Mouse (Mus musculus): ENCODE measurements around the gene Vars2.

Vars2 gene

DNA sequence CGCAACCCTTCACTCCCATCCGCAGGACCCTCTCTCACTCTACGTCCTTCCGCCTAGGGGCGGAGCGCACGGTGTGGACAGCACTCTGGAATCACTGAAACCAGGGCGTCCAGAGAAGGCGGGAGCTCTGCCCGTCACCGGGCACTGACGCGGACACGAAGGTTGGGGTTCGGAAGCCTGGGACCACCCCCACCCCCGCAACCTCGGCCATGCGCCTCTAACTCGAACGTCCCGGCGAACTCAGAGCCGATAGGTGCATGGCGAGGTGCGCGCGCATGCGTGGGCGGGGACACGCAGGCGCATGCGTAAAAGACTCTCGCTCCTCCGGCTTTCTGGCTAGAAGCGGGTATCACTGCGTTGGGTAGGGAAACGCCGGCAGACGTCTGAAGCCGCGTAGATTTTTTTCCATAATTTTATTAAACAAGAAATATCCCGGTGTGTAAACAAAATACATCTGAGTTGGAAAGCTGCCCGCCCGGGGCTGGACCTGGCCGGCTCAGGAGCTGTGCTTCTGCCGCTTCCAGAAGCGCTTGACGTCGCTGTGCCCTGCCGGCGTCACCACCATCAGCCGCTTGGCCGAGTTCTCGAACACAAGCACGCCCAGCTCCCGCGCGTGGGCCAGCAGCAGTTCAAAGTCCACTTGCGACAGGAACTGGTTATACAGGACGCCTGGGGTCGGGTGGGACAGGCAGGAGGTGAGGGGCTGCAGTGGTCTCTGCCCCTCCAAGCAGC is at the start of gene Vars2:
Gene Vars2 (minus strand): TSS at position 259 of the 732 bp plus-strand sequence.
- peak; percentile 92 for DNase-seq (ENCODE audit: low spot score)

DNA sequence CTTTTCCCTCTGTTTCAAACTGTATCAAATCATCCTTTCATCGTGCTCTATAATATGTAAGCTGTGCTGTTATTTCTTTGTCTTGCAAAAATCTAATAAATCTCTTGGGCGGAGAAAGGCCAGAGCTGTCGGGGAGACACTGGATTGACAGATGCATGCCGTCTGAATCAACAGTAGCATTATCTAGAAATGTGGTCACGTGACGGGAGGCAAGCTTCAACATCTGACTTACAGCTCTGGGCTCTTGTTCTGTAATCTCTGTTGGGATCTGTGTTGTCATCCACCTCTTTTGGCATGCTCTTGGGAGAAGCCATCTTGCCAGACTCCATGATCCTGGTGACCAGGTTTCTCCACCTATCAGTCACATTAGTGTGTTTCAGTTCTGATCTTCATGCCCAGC is 49.7 kb upstream of the Vars2 start:
- DNase-seq (ENCODE audit: low spot score), result no peak

DNA sequence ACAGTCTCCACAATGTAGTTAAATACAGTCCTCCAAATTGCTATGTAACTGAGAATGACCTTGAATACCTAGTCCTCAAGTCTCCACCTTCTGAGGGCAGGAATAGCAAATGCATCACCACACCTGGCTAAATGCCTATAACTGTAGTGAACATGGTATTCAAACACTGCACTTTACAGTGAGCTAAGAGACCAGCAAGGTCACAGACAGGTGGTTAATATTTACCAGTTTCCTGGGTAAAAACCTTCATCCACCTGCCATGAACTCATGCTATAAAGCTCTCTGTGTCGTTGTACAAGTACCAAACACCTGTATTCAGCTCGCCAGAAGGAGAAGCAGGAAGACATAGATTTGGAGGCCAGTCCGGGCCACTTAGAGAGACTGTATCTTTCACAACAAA is 48.7 kb upstream of the Vars2 start:
- DNase-seq (ENCODE audit: low spot score), result no peak

DNA sequence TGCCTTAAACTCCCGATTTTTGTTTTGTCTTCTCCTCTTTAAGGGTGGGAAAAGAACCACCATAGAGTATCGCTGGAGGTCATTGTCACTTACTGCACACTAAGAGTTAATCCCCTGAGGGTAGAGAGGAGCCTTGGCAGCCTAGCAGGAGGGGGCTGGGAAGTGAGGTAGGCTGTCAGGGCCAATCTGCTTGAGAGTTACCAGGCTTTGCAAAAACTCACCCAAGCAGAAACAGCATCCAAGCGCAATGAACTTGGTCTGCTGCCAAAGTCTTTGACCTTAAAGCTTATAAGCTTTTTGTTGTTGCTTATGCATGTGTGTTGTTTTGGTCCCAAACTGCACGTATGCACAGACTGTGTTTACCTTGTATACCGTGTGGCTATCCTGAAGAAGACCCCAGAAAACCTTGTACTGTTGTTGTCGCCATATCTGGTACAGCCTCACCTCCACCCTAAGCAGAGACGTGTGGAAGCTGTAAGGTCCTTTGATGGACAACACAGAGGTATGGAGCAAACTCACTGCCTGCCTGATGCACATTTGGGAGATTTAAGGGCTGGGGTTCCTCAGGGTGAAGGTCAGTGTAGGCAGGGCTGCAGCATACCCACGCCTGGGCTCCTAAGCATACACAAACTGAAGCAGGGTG is 43.4 kb upstream of the Vars2 start:
- DNase-seq (ENCODE audit: low spot score), result no peak

DNA sequence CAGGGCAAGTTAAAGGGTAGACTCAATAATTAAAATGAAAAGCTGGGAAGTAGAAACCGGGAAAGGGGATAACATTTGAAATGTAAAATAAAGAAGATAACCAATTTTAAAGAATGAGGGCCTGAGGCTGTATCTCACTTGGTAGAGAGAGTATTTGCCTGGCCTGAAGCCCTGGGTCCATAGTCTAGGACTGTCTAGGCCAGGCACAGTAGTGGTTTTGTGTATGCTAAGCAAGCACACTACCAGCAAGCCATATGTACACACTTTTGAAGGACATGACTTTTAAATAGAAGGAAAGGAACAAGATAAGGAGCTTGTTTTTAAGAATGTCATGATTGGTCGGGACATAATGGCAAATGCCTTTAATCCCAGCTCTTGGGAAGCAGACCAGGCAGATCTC is 41.2 kb upstream of the Vars2 start:
- no peak for DNase-seq (ENCODE audit: low spot score)

DNA sequence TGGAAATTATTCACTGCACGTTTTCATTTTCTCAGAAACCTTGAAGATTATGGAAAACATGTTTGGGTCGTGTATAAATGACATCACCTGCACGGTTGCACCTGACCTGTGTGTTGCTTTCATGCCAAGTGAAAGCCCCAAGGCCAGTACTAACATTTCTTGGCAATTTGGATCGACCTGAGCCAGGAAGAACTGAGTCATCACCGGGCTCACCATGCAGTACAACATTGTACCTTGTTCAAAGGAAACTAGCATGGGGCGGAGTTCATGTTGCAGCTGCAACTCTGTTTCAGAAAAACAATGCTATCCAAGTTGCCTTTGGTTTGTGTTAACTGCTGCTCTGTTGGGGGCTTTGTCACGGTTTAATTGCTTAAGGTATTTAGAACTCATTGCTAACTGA is 40.5 kb upstream of the Vars2 start:
- no peak for DNase-seq (ENCODE audit: low spot score)

DNA sequence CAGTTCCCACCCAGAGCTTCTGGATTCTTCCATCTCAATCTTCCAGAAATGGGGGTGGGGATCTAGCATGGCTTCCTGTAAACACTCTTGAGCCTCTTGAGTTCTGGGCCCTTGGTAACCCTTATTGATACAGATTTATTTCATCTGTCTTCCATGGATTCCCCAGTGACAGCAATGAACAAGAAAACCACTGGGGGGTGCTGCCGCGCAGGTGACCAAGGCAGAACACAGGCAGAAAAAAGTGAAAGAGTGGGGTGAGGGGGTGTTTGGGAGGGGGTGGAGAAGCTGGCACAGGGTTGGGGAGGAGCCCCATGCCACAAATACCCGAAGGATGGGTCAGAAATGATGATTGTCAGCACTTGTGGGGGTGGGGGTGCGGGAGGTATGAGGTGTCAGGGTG is 38.4 kb upstream of the Vars2 start:
- DNase-seq (ENCODE audit: low spot score), result no peak

DNA sequence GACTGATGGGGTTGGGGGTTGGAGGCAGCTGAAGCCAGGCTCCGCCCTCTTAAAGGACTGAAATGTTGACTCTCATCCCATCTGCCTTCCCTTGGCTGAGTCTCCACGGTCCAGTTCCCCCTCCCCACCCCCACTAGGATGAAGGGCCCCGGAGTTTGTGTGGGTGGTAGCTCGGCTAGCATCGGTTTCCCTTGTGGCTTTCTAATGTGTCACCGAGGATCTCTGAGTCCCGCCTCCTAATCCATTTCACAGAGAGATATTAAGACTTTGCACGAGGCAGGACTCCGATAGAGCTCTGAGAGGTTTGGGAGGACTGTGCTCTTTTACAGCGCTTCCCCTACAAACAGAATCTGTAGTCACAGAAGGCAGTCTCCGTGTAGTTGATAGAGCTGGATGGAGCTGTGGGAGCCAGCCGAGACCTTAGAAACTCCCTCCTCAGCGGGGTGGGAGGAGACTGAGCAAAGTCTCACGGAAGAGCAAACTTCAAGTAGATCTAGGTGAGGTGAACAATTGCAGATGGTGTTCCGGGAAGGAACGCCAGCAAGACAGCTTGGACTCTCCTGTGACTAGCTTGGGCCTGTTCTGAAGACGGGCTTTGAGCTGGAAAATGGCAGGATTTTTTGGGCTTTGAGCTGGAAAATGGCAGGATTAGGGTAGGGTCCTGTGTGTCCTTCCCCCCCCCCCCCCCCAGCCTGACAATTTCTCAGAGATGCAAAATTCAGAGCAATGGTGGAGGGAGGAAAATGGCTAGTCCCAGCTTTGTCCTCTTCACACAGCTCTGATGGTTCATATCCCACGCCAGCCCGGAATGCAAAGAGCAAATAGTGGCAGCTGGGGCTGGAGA is 37.5 kb upstream of the Vars2 start, which contains the start of gene Ddr1:
Gene Ddr1 (minus strand): TSS at position 1 of the 844 bp plus-strand sequence.
- DNase-seq (ENCODE audit: low spot score), result no peak

DNA sequence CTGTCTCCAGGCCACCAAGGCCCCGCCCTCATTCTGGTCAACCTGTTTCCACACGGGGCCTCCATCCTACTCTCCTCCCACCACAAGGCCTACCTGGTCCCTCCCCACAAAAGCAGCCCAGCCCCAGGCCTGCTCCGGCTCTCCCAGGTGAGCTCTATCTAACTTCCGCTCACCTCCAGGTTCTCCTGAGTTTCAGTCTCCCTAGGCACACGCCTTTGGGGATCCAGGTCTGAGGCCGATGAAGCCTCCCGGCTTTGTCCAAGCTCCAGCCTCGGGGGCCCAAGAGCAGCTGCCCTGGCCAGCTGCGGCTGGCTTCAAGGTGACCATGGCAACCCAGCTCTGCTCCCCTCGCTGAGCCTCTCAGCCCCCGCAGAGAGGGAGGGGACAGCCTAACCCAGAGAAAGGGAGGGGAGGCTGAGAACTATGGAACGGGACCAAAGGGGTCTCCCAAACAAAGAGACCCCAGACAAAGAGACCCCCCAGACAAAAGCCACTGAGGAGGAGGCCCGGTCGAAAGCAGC is 36.4 kb upstream of the Vars2 start:
- DNase-seq (ENCODE audit: low spot score), result no peak

DNA sequence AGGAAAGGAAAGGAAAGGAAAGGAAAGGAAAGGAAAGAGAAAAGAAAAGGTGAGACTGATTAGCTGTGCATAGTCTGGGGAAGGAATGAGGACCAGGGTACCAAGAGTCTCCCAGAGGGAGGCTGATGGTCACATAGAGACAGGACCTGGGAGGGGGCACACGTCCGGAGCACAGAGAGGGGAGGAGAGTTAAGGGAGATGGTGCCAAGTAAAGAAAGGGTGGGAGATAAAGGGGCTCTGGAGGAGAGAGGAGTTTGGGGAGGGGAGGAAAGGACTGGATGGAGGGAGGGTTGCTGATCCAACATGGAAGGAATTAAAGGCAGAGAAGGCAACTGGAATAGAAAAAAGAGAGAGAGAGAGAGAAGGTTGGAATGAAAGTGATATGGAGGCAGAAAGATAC is 35.7 kb upstream of the Vars2 start:
- no peak for DNase-seq (ENCODE audit: low spot score)

DNA sequence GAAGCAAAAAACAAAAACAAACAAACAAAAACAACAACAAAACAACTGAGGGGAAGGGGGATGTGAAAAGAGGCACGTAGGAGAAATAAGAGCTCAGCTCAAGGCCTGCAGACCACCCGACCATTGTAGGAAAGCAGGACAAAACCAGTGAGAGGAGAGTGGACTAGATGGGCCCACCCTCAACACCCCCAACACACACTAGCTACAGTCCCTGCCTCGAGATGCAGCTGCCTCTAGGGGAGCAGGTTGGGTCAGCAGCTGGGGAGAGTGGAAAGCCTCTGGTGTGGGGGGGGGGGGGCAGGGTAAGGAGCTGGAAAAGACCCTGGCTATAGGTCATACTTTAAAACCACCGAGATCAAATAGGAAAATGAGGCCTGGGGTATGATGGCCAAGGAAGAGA is 35.2 kb upstream of the Vars2 start:
- no peak for DNase-seq (ENCODE audit: low spot score)

DNA sequence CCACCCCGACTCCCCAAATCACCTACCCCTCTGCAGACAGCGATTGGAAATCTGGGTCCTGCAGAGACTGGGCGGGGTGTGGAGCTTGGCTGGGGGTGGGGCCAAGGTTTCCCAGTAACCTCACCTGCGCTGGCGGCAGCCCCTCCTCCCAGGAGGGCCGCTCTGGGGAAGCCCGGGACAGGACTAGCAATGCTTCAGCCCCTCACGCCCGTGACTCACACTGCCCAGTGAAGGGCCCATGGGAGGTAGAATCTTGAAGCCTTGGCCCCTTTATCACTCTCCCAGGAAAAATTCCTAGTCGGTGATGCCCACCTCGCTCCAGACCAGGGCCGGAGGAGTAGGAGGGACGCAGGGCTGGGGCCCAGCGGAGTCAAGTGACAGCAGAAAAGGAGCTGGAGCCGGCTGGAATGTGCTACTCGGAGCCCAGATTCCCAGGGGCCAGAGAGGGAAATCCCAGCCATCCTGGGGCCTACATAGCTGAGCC is 34.6 kb upstream of the Vars2 start:
- DNase-seq (ENCODE audit: low spot score), result no peak

DNA sequence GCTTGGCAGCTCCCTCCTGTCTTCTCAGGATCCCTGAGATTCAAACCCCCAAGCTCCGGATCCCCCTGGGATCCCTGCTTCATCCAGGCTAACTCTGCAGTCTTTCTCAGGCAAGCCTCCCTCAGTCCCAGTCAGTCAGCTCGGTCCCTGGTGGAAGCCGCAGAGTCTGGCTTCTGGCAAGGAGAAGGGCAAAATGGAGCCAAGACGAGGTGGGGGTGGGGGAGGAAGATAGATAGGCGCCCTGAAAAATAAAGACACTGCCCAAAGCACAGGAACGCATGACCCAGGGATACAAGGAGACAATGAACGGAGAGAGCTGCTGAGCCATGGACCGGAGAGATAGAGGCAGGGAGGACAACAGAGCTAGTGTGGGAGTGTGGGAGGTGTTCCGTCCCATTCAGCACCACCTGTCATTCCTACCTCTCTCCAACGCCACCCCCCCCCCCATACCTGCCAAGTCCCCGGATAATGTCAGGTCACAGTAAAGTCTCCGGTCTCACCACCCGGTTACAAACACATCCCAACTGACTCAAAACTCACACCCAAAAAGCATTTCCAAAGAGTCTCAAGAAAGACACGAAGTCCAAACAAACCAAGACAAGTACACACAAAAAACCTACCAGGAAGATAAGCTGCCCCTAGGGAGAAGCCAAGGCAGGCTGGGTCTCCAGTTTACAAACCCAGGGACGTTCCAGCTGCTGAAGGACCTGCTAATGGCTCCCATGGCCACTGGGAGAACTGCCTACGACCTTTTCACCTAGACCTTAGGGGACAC is 34.0 kb upstream of the Vars2 start:
- DNase-seq (ENCODE audit: low spot score), result no peak

DNA sequence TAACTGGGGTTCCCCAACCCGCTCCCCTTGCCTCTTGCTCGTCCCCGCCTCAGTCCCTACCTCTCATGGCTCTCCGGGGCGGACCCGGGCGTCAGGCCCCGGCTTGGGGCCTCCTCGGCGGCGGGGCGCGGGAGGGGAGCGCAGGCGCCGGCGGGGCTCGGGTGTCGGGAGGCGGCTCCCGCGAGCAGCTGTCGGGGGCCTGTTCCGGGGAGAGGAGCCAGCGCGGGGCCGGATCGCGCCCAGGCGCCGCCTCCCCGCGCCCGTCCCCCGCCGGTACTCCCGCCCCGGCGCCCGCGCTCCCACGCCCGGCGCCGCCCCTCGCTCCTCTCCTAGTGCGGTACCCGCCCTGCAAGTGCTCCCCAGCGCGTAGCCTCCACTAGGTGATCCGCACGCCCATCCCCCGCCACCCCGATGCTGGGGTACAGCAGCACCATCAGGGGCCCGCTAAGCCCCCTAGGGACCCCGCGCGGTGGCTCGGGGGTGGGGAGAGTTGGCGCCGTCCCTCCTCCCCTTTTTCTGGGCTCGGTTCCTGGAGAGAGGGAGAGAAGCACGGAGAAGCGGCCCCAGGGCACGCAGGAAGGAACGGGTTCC is 33.1 kb upstream of the Vars2 start:
- no peak for DNase-seq (ENCODE audit: low spot score)

DNA sequence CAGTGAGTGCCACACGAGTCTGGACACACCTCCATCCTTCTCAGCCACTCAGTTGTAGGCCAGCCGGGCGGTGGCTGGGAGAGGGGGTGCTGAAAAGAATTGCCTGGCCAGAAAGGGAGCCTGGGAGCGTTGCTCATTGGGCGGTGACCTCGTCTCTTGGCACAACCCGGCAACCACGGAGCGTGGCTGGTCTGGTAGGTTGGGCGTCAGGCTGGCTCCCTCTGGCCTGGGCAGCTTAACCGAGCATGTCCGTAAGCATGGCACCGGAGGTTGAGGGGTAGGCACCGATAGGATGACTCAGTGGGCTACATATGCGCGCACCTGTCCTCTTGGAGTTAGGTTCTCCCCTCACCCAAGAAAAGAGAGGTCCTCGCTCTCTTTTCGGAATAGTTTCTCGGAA is 32.5 kb upstream of the Vars2 start:
- DNase-seq (ENCODE audit: low spot score), result no peak

DNA sequence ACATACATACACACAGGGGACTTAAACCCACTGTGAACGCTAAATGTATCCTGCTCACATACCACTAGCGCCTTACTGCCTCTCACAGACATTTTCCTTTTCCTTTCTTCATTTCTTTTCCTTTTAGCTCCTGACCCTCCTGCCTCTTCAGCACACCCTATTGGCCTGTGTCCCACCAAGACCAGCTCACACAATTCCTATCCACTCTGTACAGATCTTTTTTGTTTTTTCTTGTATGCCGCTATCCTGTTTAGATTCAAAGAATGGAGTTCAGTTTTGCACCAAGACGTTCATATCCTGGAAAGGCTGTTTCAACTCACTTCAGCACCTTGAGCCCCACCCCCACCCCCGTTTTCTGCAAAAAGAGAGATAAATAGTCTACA is 31.1 kb upstream of the Vars2 start:
- no peak for DNase-seq (ENCODE audit: low spot score)

DNA sequence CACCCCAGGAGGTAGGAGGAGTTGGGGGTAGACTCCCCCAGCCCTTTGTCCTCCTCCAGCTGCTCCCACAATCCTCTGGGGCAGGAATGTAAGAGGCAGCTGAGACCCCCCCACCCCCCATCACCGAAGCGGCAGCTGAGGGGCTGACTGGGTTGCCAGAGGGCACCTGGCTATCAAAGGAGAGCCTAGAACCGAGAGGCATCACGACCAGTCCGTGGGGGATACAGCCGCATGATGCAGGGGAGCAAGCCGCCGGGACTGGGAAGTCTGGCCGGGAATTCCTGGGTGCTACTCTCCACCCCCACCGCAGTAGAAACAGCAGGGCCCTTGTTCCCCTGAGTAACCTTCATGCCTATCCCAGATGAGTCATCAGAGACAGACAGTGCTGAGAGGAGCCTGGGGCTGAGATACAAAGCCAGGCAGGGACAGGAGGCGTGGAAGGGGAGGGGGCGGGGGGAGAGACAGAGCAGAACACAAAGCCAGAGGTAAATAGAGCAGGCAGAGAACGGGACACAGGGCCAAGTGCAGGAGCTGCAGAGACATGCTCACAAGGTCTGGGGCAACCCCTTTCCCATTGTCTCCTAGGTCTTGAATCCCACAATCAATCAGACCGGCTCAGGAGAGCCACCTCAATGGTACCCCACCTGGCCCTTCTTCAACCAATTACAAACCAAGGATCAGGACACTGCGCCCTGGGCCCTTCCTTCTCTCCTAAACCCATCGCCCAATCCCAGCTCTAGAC is 30.5 kb upstream of the Vars2 start:
- no peak for DNase-seq (ENCODE audit: low spot score)

DNA sequence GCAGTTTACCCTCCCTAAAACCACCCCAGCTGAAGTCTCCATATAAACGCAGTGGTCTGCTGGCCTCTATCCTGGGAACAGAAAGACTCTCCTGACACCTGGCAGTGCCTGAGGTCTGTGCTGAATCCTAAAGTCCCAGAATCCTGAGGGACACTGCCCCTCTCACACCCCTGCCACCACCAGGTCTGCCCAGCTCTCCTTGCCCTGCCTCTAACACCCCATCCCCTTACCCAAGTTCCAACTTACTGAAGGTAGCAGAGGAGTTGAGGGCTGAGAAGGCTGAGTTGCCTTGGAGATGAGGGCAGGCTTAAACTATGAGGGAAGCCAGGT is 30.0 kb upstream of the Vars2 start:
- no peak for DNase-seq (ENCODE audit: low spot score)

DNA sequence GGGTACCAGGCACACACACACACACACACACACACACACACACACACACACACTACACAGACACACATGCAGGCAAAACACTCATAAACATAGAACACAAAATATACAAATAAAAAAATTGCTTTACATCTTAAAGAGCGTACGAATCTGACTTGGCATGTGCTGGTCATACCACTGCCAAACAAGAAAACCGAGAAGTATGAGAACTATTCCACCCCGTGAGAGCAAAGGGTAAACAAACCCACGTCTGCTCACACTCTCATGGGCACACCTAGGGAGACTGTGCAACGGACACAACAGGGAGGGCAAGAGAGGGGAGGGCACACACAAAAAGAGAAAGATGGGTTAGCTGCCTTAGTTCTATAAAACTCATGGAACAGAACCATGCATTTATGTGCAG is 29.3 kb upstream of the Vars2 start:
- DNase-seq (ENCODE audit: low spot score), result no peak

DNA sequence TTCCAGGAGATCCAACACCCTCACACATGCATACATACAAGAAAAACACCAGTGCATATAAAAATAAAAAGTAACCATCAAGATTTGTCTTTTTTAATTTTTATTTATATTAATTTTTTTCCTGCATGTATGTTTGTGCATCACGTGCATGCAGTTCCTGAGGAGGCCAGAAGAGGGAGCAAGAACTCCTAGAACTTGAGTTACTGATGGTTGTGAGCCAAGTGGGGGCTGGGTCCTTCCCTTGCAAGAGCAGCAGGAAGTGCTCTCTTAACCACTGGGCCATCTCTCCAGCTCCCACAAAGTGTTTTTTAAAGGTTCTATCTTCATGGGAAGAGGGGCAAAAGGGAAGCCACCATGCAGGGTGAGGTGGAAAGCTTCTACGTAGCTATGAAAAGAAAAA is 27.9 kb upstream of the Vars2 start:
- no peak for DNase-seq (ENCODE audit: low spot score)

DNA sequence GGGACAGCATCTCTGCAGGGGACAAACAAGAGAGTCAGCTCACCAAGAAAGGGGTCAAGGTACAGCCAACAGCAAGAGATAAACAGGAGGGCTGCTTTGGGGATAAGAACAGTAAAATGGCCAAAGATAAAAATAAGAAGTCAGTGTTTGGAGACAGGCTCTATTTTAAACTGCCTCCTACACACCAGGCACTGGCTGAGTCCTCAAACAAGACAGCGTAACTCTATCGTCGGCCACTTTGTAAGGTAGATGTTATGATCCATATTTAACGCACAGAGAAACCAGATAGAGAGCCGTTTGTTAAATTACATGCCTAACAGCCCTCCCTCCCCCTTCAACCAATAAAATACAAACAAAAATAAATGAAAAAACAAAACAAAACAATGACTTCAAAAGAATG is 26.5 kb upstream of the Vars2 start:
- DNase-seq (ENCODE audit: low spot score), result no peak
